Mouse (Mus musculus): ENCODE measurements around the gene Egf. TPM values are rescaled to one million over a fixed set of nuclear protein-coding genes. Genes with fewer than 3 reads are reported as not detected.

The Egf gene
- polyA plus RNA-seq, 1 experiment from 2014 or later = 1.4 TPM

DNA sequence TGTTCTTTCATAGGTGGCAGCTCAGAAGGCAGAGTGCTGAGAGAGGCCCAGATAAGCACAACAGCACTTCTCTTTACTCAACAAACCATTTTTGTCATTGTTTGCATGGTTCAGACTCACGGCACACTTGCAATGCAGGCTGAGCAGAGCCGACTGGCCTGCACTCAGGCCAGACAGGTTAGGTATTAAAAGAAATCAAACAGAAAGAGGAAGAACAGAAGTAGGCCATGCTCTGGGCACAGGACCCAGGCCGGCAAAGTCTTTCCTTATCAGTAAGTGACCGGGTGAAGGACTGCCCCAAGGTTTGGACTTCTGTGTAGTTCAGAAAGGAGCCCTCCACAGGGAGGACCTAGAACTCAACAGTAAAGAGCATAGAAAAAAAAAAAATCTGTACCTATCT is 73.3 kb downstream of the Egf start:
- Histone ChIP-seq H3K9me3 (ENCODE audit: low read depth, low read length) (no peaks in the 10 kb centered on the region), H3K27me3 (ENCODE audit: insufficient read depth, low read length) (no peaks in the 10 kb centered on the region), H3K4me2 (no peak overlapping the region), H3K4me3 (ENCODE audit: low read depth, low read length) (no peak overlapping the region), H3K27ac (ENCODE audit: low read depth) (no peak overlapping the region), H3K36me3 (ENCODE audit: insufficient read depth) (0 out of 2 replicates have a peak, but pooled peaks cover 2% of the 10 kb centered on the region), H3K4me1 (ENCODE audit: insufficient read depth) (0 out of 2 replicates have a peak, but pooled peaks cover 3% of the 10 kb centered on the region), H3K9ac (no peak overlapping the region)
- no peak for TF ChIP-seq CTCF (IDR thresholded peaks at IDR 0.05; ENCODE audit: low read depth)
- DNase-seq = no peak
- 58% methylated on average over 4 of the region's 4 CpGs for WGBS
- no peak for ATAC-seq (ENCODE audit: insufficient read depth)

DNA sequence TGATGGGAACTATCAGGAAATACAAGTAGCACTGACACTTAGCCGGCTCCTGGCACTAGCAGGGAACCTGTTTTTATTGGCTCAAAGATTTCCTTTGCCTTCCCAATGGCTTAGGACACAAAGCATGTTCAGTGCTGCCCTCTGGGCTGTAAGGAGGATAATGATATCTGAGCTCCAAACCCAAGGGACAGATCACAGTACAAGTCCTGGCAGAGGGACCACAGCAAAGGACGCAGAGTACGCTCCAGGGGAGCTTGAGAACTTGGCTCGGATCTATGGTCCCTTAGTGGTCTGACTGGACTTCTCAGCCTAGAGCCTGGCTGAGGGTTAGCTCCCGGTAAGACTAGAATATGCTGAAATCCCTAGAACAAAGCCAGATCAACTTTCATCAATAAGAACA is 74.9 kb downstream of the Egf start:
- no peak overlapping the region for H3K9ac ChIP-seq
- H3K27ac ChIP-seq (ENCODE audit: low read depth) = no peak overlapping the region
- ATAC-seq (ENCODE audit: insufficient read depth) (no peak), DNase-seq (peak; percentile 46)
- H3K4me3 ChIP-seq (ENCODE audit: low read depth, low read length) = no peak overlapping the region
- TF ChIP-seq CTCF (IDR thresholded peaks at IDR 0.05; ENCODE audit: low read depth) = peak; percentile 36; the same call in 1 of the 2 replicates
- H3K9me3 ChIP-seq (ENCODE audit: low read depth, low read length) = no peaks in the 10 kb centered on the region
- H3K27me3 ChIP-seq (ENCODE audit: insufficient read depth, low read length) = no peaks in the 10 kb centered on the region
- H3K36me3 ChIP-seq (ENCODE audit: insufficient read depth) = 0 out of 2 replicates have a peak, but pooled peaks cover 2% of the 10 kb centered on the region
- no peak overlapping the region for H3K4me2 ChIP-seq
- 64% methylated on average over 5 of the region's 5 CpGs for WGBS
- H3K4me1 ChIP-seq (ENCODE audit: insufficient read depth) = 0 out of 2 replicates have a peak, but pooled peaks cover 3% of the 10 kb centered on the region

DNA sequence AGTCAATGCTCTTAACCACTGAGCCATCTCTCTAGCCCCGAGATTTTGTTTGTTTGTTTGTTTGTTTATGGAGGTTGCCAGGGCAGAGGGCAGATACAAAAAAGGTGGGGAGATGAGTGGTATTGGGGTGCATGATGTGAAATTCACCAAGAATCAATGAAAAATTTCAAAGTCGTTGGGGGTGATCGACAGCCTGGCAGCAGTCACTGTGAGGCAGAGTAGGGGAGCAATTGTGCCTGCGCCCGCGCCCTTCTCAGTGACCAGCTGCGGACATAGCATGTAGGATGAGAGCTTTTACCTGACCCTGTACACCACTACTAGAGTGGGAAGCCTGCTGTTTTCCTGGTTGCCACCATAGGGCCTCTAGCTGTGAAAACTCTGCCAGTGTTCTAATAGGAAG is 79.2 kb downstream of the Egf start:
- Histone ChIP-seq H3K4me3 (ENCODE audit: low read depth, low read length) (no peak overlapping the region), H3K27me3 (ENCODE audit: insufficient read depth, low read length) (no peaks in the 10 kb centered on the region), H3K4me2 (no peak overlapping the region), H3K4me1 (ENCODE audit: insufficient read depth) (no peaks in the 10 kb centered on the region), H3K9me3 (ENCODE audit: low read depth, low read length) (no peaks in the 10 kb centered on the region), H3K36me3 (ENCODE audit: insufficient read depth) (no peaks in the 10 kb centered on the region), H3K27ac (ENCODE audit: low read depth) (no peak overlapping the region), H3K9ac (no peak overlapping the region)
- DNase-seq = no peak
- WGBS = 90% methylated on average over 7 of the region's 7 CpGs
- TF ChIP-seq CTCF (IDR thresholded peaks at IDR 0.05; ENCODE audit: low read depth) = no peak
- ATAC-seq (ENCODE audit: insufficient read depth) = no peak

- no peak for ATAC-seq (ENCODE audit: insufficient read depth)
- Histone ChIP-seq H3K4me2 (no peak overlapping the region), H3K4me3 (ENCODE audit: low read depth, low read length) (no peak overlapping the region), H3K36me3 (ENCODE audit: insufficient read depth) (no peaks in the 10 kb centered on the region), H3K27me3 (ENCODE audit: insufficient read depth, low read length) (no peaks in the 10 kb centered on the region), H3K9me3 (ENCODE audit: low read depth, low read length) (no peaks in the 10 kb centered on the region), H3K4me1 (ENCODE audit: insufficient read depth) (no peaks in the 10 kb centered on the region), H3K27ac (ENCODE audit: low read depth) (no peak overlapping the region), H3K9ac (no peak overlapping the region)
- 62% methylated on average over 2 of the region's 2 CpGs for WGBS
- DNase-seq = no peak
- no peak for TF ChIP-seq CTCF (IDR thresholded peaks at IDR 0.05; ENCODE audit: low read depth)
These were observed 91.2 kb downstream of the Egf start for GRCm38 (mm10) chr3:129663906-129664305.

DNA sequence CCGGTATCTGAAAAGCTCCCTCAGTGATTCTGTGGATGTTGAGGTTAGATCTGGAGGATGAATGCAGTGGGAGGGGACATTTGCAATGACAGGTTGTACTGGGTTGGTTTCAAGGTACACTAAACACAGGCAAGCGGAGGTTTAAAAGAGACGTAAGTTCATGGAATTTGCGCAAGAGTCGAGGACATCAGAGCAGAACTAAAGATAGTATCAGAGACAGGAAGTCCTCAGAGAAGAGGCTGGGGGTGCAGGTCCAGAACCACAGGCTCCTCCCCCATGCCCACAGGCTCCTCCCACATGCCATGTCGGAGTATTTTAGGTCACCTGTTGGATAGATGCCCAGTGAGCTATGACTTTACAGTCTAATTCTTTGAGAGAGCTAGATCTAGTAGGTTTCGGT is 96.3 kb downstream of the Egf start:
- Histone ChIP-seq H3K36me3 (ENCODE audit: insufficient read depth) (no peaks in the 10 kb centered on the region), H3K27ac (ENCODE audit: low read depth) (no peak overlapping the region), H3K9ac (no peak overlapping the region), H3K27me3 (ENCODE audit: insufficient read depth, low read length) (no peaks in the 10 kb centered on the region), H3K4me2 (no peak overlapping the region), H3K4me1 (ENCODE audit: insufficient read depth) (no peaks in the 10 kb centered on the region), H3K4me3 (ENCODE audit: low read depth, low read length) (no peak overlapping the region), H3K9me3 (ENCODE audit: low read depth, low read length) (no peaks in the 10 kb centered on the region)
- no peak for ATAC-seq (ENCODE audit: insufficient read depth)
- 82% methylated on average over 7 of the region's 7 CpGs for WGBS
- DNase-seq = no peak
- TF ChIP-seq CTCF (IDR thresholded peaks at IDR 0.05; ENCODE audit: low read depth) = no peak

DNA sequence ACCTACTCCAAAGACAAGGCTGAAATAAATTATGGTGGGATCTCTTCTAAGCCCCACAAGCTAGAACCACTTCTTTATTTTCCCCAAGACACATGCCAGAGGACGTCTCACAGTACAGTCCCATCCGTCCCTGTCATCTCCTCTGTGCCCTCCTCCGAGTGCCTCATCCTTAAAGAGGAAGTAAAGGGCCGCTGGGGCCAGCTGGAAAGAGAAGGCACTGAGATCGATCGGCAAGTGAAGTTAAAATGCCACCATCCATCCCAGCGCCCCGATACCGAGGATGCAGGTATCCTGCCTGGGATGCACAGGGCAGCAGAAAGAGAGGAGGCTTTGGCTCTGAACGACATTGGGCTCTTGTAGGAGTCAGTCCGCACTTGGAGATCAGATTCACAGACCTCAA is 97.3 kb downstream of the Egf start:
- no peaks in the 10 kb centered on the region for H3K27me3 ChIP-seq (ENCODE audit: insufficient read depth, low read length)
- ATAC-seq (ENCODE audit: insufficient read depth) (no peak), DNase-seq (no peak)
- no peak overlapping the region for H3K4me2 ChIP-seq
- no peak overlapping the region for H3K9ac ChIP-seq
- WGBS = 80% methylated on average over 11 of the region's 11 CpGs
- H3K4me3 ChIP-seq (ENCODE audit: low read depth, low read length) = no peak overlapping the region
- H3K4me1 ChIP-seq (ENCODE audit: insufficient read depth) = no peaks in the 10 kb centered on the region
- H3K27ac ChIP-seq (ENCODE audit: low read depth) = no peak overlapping the region
- no peak for TF ChIP-seq CTCF (IDR thresholded peaks at IDR 0.05; ENCODE audit: low read depth)
- no peaks in the 10 kb centered on the region for H3K36me3 ChIP-seq (ENCODE audit: insufficient read depth)
- H3K9me3 ChIP-seq (ENCODE audit: low read depth, low read length) = no peaks in the 10 kb centered on the region

DNA sequence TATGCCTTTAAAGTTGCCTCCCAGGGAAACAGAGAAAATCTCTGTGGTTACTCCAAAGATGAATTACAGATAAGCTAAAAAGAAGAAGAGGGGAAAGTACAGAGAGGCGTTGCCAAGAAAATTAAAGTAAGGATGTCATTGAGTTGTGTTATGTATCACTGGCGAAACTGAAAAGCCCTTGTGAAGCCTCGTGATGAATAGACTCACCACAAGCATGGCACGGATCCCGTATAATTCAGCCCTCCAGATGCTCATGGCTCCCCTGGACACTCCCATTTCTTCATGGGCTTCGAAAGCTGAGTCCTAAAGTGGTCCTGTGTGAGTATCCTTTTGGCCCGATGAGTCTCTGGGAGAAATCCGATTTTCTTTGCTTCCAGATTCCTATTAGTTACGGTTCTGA is 97.9 kb downstream of the Egf start:
- Histone ChIP-seq H3K9ac (no peak overlapping the region), H3K4me3 (ENCODE audit: low read depth, low read length) (no peak overlapping the region), H3K36me3 (ENCODE audit: insufficient read depth) (no peaks in the 10 kb centered on the region), H3K27ac (ENCODE audit: low read depth) (no peak overlapping the region), H3K4me2 (no peak overlapping the region), H3K9me3 (ENCODE audit: low read depth, low read length) (no peaks in the 10 kb centered on the region), H3K27me3 (ENCODE audit: insufficient read depth, low read length) (no peaks in the 10 kb centered on the region), H3K4me1 (ENCODE audit: insufficient read depth) (no peaks in the 10 kb centered on the region)
- DNase-seq (no peak), ATAC-seq (ENCODE audit: insufficient read depth) (no peak)
- no peak for TF ChIP-seq CTCF (IDR thresholded peaks at IDR 0.05; ENCODE audit: low read depth)
- 84% methylated on average over 9 of the region's 9 CpGs for WGBS

- no peak for DNase-seq
- Histone ChIP-seq H3K4me2 (no peak overlapping the region), H3K4me1 (ENCODE audit: insufficient read depth) (no peaks in the 10 kb centered on the region), H3K27ac (ENCODE audit: low read depth) (no peak overlapping the region), H3K9me3 (ENCODE audit: low read depth, low read length) (no peaks in the 10 kb centered on the region), H3K36me3 (ENCODE audit: insufficient read depth) (no peaks in the 10 kb centered on the region), H3K4me3 (ENCODE audit: low read depth, low read length) (no peak overlapping the region), H3K9ac (no peak overlapping the region), H3K27me3 (ENCODE audit: insufficient read depth, low read length) (no peaks in the 10 kb centered on the region)
- WGBS = 74% methylated on average over 4 of the region's 4 CpGs
- TF ChIP-seq CTCF (IDR thresholded peaks at IDR 0.05; ENCODE audit: low read depth) = no peak
- no peak for ATAC-seq (ENCODE audit: insufficient read depth)
These were observed 98.6 kb downstream of the Egf start for GRCm38 (mm10) chr3:129656540-129656939.

Measured in lung, embryonic 14.5 days (tissue).